Mouse (Mus musculus): ENCODE measurements around the gene Olfr545.

DNA sequence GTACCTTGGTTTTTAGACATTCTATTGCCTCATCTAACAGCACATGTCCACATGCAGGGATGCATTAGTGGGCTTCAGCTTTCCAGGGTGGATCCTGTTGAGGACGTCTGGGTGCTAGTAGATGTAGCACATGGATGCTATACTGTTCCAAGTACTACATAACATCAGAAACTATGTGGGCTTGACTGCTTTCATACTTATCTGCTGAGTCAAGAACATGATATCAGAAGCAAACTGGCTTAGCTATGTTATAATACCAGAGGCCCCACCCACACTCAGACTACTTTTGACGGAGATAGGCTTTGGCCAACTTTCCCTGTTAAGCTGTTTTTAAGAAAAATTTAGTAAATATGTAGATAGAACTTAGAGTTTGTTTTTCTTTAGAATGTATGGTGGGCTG is 55.1 kb downstream of the Olfr545 start:
- TF ChIP-seq POLR2A (IDR thresholded peaks at IDR 0.05; ENCODE audit: low read depth, low read length) = no peak
- TF ChIP-seq CTCF (conservative IDR thresholded peaks at IDR 0.05; ENCODE audit: insufficient read depth, insufficient read length, low read depth, low read length) = no peak
